Mouse (Mus musculus) megakaryocyte, embryonic 14.5 days (primary cell): ENCODE data around the gene B3glct.

Experiments used
- FLI1 ChIP-seq: IDR thresholded peaks from 2 replicates; pipeline ENCODE4 v1.6.1; 2012; ENCODE audit warnings: low read length, inconsistent platforms, mixed read lengths
- GATA1 ChIP-seq: IDR thresholded peaks from 3 replicates; pipeline ENCODE4 v1.6.1; 2012; ENCODE audit warnings: mixed read lengths, low read length, inconsistent platforms, borderline replicate concordance

DNA sequence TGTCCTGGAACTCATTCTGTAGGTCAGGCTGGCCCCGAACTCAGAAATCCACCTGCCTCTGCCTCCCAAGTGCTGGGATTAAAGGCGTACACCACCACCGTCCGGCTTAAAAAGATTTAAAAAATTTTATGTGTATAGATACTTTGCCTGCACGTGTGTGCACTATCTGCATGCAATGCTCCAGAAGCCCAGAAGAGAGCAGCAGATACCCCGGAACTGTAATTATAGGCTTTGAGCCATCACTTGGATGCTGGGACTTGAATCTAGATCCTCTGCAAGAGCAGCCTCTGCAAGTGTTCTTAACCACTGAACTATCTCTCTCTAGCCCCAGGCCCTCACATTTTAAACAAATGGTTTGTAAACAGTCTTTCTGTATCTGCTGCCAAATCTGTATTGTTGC lies 15.1 kb upstream of the B3glct start:
- TF ChIP-seq GATA1 (no peak), FLI1 (no peak)
